ENCODE assay signal across 33 mouse cellular contexts in genomic region chr7:71852864-71853263, GRCm38 (mm10).
"Had no signal": no experiment of that assay in that cellular context is flagged by ENCODE, and none has a peak within 500 bp of the region (broad histone marks: within the 10 kb centered on the region; RNA-seq: fewer than 3 reads in every experiment).

No protein-coding gene starts in this region.

- H3K4me2 ChIP-seq: heart, embryonic 11.5 days; heart, embryonic 12.5 days; heart, embryonic 13.5 days; heart, embryonic 15.5 days; hindbrain, embryonic 12.5 days; hindbrain, embryonic 13.5 days; hindbrain, embryonic 14.5 days; hindbrain, embryonic 15.5 days; intestine, embryonic 15.5 days; kidney, embryonic 15.5 days had no signal

- H3K4me3 ChIP-seq: heart, embryonic 10.5 days; heart, embryonic 12.5 days; heart, embryonic 13.5 days; heart, embryonic 15.5 days; hindbrain, embryonic 10.5 days; hindbrain, embryonic 12.5 days; hindbrain, embryonic 13.5 days; hindbrain, embryonic 15.5 days; intestine, embryonic 15.5 days; kidney, embryonic 15.5 days; layer of hippocampus, adult 2 months; left cerebral cortex, adult 2 months had no signal

- H3K9me3 ChIP-seq: heart, embryonic 10.5 days; heart, embryonic 12.5 days; heart, embryonic 13.5 days; heart, embryonic 15.5 days; hindbrain, embryonic 10.5 days; hindbrain, embryonic 12.5 days; hindbrain, embryonic 13.5 days; hindbrain, embryonic 15.5 days; intestine, embryonic 15.5 days; kidney, embryonic 15.5 days had no signal

- DNase-seq: heart, postnatal 14 days; heart, postnatal 36 days; heart, postnatal 4 days; kidney, adult 11 months; kidney, adult 18-20 months; kidney, adult 2 months; kidney, adult 8-10 months; kidney, adult 9 months; kidney, postnatal 10 days; kidney, postnatal 14 days; kidney, postnatal 25 days; kidney, postnatal 4 days; layer of hippocampus, adult 9-11 months; layer of hippocampus, postnatal 36 days had no signal

- H3K36me3 ChIP-seq: heart, embryonic 10.5 days; heart, embryonic 12.5 days; heart, embryonic 13.5 days; heart, embryonic 15.5 days; hindbrain, embryonic 10.5 days; hindbrain, embryonic 12.5 days; hindbrain, embryonic 13.5 days; hindbrain, embryonic 15.5 days; intestine, embryonic 15.5 days; kidney, embryonic 15.5 days had no signal

- H3K4me1 ChIP-seq: heart, embryonic 12.5 days; heart, embryonic 13.5 days; heart, embryonic 15.5 days; hindbrain, embryonic 10.5 days; hindbrain, embryonic 12.5 days; hindbrain, embryonic 13.5 days; hindbrain, embryonic 15.5 days; intestine, embryonic 15.5 days; kidney, embryonic 15.5 days had no signal

- ATAC-seq: hindbrain, embryonic 16.5 days; hindbrain, postnatal 0 days; inflammation-experienced regulatory T-cells, adult 6 months; intestine, embryonic 15.5 days; intestine, embryonic 16.5 days; intestine, postnatal 0 days had no signal

- H3K27ac ChIP-seq: heart, embryonic 10.5 days; heart, embryonic 13.5 days; heart, embryonic 15.5 days; hindbrain, embryonic 10.5 days; hindbrain, embryonic 12.5 days; hindbrain, embryonic 13.5 days; hindbrain, embryonic 14.5 days; hindbrain, embryonic 15.5 days; hindbrain, postnatal 0 days; intestine, embryonic 15.5 days; kidney, embryonic 15.5 days; layer of hippocampus, adult 2 months; left cerebral cortex, adult 2 months had no signal

- H3K27me3 ChIP-seq: heart, embryonic 12.5 days; heart, embryonic 13.5 days; heart, embryonic 15.5 days; hindbrain, embryonic 12.5 days; hindbrain, embryonic 13.5 days; hindbrain, embryonic 15.5 days; intestine, embryonic 15.5 days; kidney, embryonic 15.5 days had no signal

- H3K9ac ChIP-seq: heart, embryonic 12.5 days; heart, embryonic 13.5 days; heart, embryonic 15.5 days; hindbrain, embryonic 12.5 days; hindbrain, embryonic 13.5 days; hindbrain, embryonic 14.5 days; hindbrain, embryonic 15.5 days; intestine, embryonic 15.5 days; kidney, embryonic 15.5 days had no signal
